Mouse (Mus musculus): ENCODE data around the gene Pts. TPM values are rescaled to one million over a fixed set of nuclear protein-coding genes. Genes with fewer than 3 reads are reported as not detected.
A peak's percentile ranks its signal among the peaks of the same experiment; 100 is the strongest.

Pts gene
- total and polyA plus RNA-seq, 3 experiments, result 35.4 to 89.4 (median 37.9) TPM

DNA sequence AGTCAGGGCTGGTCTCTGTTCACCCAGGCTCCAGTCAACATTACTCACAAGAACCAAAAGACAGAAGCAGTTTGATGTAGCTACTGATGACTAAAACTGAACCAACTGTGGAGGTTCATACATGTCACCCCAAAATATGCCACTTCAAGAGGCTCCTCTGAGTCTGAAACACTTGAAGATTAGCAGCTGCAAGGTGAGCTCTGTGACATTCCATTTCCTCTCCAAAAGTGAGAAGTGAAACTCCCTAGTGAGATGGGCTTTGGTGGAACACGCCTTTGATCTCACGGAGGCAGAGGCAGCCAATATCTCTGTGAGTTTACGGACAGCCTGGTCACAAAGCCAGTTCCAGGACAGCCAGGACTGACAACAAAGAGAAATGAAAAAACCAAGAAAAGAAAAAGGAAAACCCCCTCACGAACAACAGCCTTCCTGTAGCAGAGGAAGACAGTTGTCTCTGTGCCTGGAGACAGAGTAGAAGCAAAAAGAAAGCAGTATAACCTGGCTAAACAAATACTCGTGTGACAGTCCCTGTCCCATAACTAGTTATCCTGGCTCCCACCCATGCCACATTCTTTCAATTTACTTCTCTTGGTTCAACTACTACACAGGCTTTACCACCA lies 19.4 kb upstream of the Pts start (continued):
- TF ChIP-seq MAFK (IDR thresholded peaks at IDR 0.05; ENCODE audit: insufficient replicate concordance, low read length) (peak; percentile 44; the same call in 1 of the 2 replicates), TCF12 (IDR thresholded peaks at IDR 0.05; ENCODE audit: low read depth, low read length) (peak; percentile 86), IRF4 (IDR thresholded peaks at IDR 0.05; ENCODE audit: low read depth, low read length) (peak; percentile 97), EP300 (IDR thresholded peaks at IDR 0.05; ENCODE audit: low read length) (peak; percentile 98), MEF2A (IDR thresholded peaks at IDR 0.05; ENCODE audit: borderline replicate concordance, low read depth, low read length) (peak; percentile 66), JUN (IDR thresholded peaks at IDR 0.05; ENCODE audit: insufficient read depth, low read depth, low read length) (peak; percentile 33; the same call in 1 of the 2 replicates), E2F4 (IDR thresholded peaks at IDR 0.05; ENCODE audit: insufficient replicate concordance, low read depth, low read length) (no peak), ETS1 (conservative IDR thresholded peaks at IDR 0.05; ENCODE audit: low read depth, low read length) (peak; percentile 59), POLR2A (IDR thresholded peaks at IDR 0.05; ENCODE audit: low read depth, low read length) (0 out of 2 replicates have a peak, but pooled peaks have one; percentile 18), ZNF384 (IDR thresholded peaks at IDR 0.05; ENCODE audit: low read depth, low read length) (no peak; the same call in 1 of the 2 replicates)

DNA sequence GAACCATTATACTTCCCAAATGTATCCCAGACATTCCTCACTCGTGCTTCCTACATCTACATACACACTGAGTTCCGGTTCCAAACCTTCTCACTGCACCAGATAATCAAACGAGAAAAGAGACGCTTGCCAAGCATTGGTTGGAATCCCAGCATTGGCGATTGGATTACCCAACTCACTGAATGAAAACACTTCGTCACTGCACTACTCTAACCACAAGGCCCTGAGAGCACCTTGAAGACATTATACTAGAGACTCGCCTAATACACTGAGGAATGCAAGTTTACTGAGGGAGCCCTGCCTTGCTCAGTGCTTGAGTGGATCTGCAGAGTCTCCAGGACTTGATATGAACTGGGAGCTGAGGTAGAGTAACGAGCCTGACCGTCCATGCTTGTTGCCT lies 13.9 kb upstream of the Pts start:
- H3K36me3 ChIP-seq (replicated peaks in 1 of 2; ENCODE audit: control insufficient read depth in 1 of 2, insufficient read depth in 1 of 2, low read length in 1 of 2), result no peaks in the 10 kb centered on the region
- TF ChIP-seq MAX (IDR thresholded peaks at IDR 0.05; ENCODE audit: low read length) (no peak), ZMIZ1 (IDR thresholded peaks at IDR 0.05; ENCODE audit: low read depth, low read length) (no peak), UBTF (IDR thresholded peaks at IDR 0.05; ENCODE audit: low read depth, low read length) (no peak), POLR2A (IDR thresholded peaks at IDR 0.05; ENCODE audit: low read depth, low read length) (no peak), ELF1 (IDR thresholded peaks at IDR 0.05; ENCODE audit: low read depth, low read length) (no peak), USF1 (IDR thresholded peaks at IDR 0.05; ENCODE audit: low read depth, low read length) (no peak), IRF4 (IDR thresholded peaks at IDR 0.05; ENCODE audit: low read depth, low read length) (no peak), RCOR1 (conservative IDR thresholded peaks at IDR 0.05; ENCODE audit: low read depth, low read length) (no peak), KAT2A (IDR thresholded peaks at IDR 0.05; ENCODE audit: insufficient replicate concordance, low read length) (no peak), GABPA (IDR thresholded peaks at IDR 0.05; ENCODE audit: insufficient replicate concordance, low read depth, low read length) (no peak), ZC3H11A (IDR thresholded peaks at IDR 0.05; ENCODE audit: low read depth, low read length) (no peak), USF2 (conservative IDR thresholded peaks at IDR 0.05; ENCODE audit: low read depth, low read length) (no peak), ZNF384 (IDR thresholded peaks at IDR 0.05; ENCODE audit: low read depth, low read length) (no peak), SMC3 (IDR thresholded peaks at IDR 0.05; ENCODE audit: low read depth, low read length) (no peak), ZKSCAN1 (IDR thresholded peaks at IDR 0.05; ENCODE audit: borderline replicate concordance, low read depth, low read length) (no peak), MAFK (IDR thresholded peaks at IDR 0.05; ENCODE audit: insufficient replicate concordance, low read length) (no peak), POLR2AphosphoS2 (IDR thresholded peaks at IDR 0.05; ENCODE audit: low read depth, low read length) (no peak), JUND (conservative IDR thresholded peaks at IDR 0.05; ENCODE audit: low read depth, low read length) (no peak)
- dilution Hi-C loops (cut with MboI; ENCODE audit: extremely low pct_ligation_motif_present, extremely low pct_unique_long_range_greater_than_20kb, low sequenced_read_pairs), result no loop called here
- in situ Hi-C loops (cut with MboI; ENCODE audit: low pct_ligation_motif_present, low pct_unique_long_range_greater_than_20kb, low sequenced_read_pairs), result loop anchor here (25.0 kb wide), 1 partner anchor 1005 kb away; no protein-coding TSS in a partner anchor
- H3K9ac ChIP-seq (ENCODE audit: insufficient read depth, low read depth), result no peak overlapping the region
- DNase-seq (ENCODE audit: extremely low read depth), result no peak
- peaks cover 3 to 12% of the 10 kb centered on the region in 2 experiments; a peak in 3 of 4 replicates for H3K4me1 ChIP-seq (ENCODE audit: control insufficient read depth in 1 of 2, insufficient read depth in 2 of 2)
- no peak overlapping the region for H3K4me3 ChIP-seq (replicated peaks in 1 of 3; ENCODE audit: low read depth in 2 of 3, low read length in 2 of 3, poor library complexity in 1 of 3)
- H3K9me3 ChIP-seq (replicated peaks; ENCODE audit: low read length), result no peaks in the 10 kb centered on the region
- H3K27ac ChIP-seq (ENCODE audit: insufficient read depth, low read depth), result no peak overlapping the region
- H3K4me2 ChIP-seq (ENCODE audit: insufficient read depth, low read depth, poor library complexity, severe bottlenecking), result no peak overlapping the region
- H3K27me3 ChIP-seq (replicated peaks), result peaks cover 4% of the 10 kb centered on the region
- no peaks in the 10 kb centered on the region for H3K79me2 ChIP-seq (replicated peaks; ENCODE audit: control insufficient read depth, extremely low read depth, insufficient read depth, poor library complexity, severe bottlenecking)

Measured in CH12.LX (cell line).